Mouse (Mus musculus): ENCODE measurements around the gene Tmem263. TPM values are rescaled to one million over a fixed set of nuclear protein-coding genes. Genes with fewer than 3 reads are reported as not detected.

Tmem263 gene
- 45.5 and 45.8 TPM in 2 replicates for polyA plus RNA-seq (2014; fragmentation: Nextera tagmentation; extraction: Ambion mirVana)

- ATAC-seq (replicated peaks; ENCODE audit: low FRiP score) = peak; percentile 93
- H3K9me3 ChIP-seq (ENCODE audit: control insufficient read depth, low read length) = no peaks in the 10 kb centered on the region
- peak within 1 kb of the TSS; percentile 94 for H3K9ac ChIP-seq (ENCODE audit: low read depth, low read length)
- H3K4me1 ChIP-seq (replicated peaks; ENCODE audit: control insufficient read depth, insufficient read depth, low read length) = peaks cover 10% of the 10 kb centered on the region
- no peaks in the 10 kb centered on the region for H3K36me3 ChIP-seq (ENCODE audit: control insufficient read depth, insufficient read depth, low read length)
- H3K27ac ChIP-seq (ENCODE audit: low read depth, low read length) = peak within 1 kb of the TSS; percentile 94
- under 1% methylated on average over 72 of the region's 96 CpGs for WGBS
- H3K4me3 ChIP-seq (ENCODE audit: low read depth, low read length) = peak within 1 kb of the TSS; percentile 88
- DNase-seq (ENCODE audit: low spot score) = peak; percentile 92
- H3K4me2 ChIP-seq = peak within 1 kb of the TSS; percentile 90
- no peaks in the 10 kb centered on the region for H3K27me3 ChIP-seq (replicated peaks; ENCODE audit: control insufficient read depth, insufficient read depth, low read length)
Measured at GRCm38 (mm10) chr10:85102247-85103084, at the start of gene Tmem263, which contains the start of gene Fhl4. Gene Tmem263 (plus strand): TSS chr10:85102627. Gene Fhl4 (minus strand): TSS chr10:85102495.

- DNase-seq (ENCODE audit: low spot score) (no peak), ATAC-seq (replicated peaks; ENCODE audit: low FRiP score) (no peak)
- no peaks in the 10 kb centered on the region for H3K27me3 ChIP-seq (replicated peaks; ENCODE audit: control insufficient read depth, insufficient read depth, low read length)
- H3K9me3 ChIP-seq (ENCODE audit: control insufficient read depth, low read length) = no peaks in the 10 kb centered on the region
- H3K4me1 ChIP-seq (replicated peaks; ENCODE audit: control insufficient read depth, insufficient read depth, low read length) = no peaks in the 10 kb centered on the region
- no peak overlapping the region for H3K27ac ChIP-seq (ENCODE audit: low read depth, low read length)
- H3K4me3 ChIP-seq (ENCODE audit: low read depth, low read length) = no peak overlapping the region
- H3K9ac ChIP-seq (ENCODE audit: low read depth, low read length) = no peak overlapping the region
- no peaks in the 10 kb centered on the region for H3K36me3 ChIP-seq (ENCODE audit: control insufficient read depth, insufficient read depth, low read length)
- no peak overlapping the region for H3K4me2 ChIP-seq
- WGBS = 80% methylated on average over 2 of the region's 2 CpGs
Measured at GRCm38 (mm10) chr10:85054876-85055275, 47.6 kb upstream of the Tmem263 start.

GRCm38 (mm10) chr10:85071605-85072152, 30.7 kb upstream of the Tmem263 start:
- 61% methylated on average over 4 of the region's 4 CpGs for WGBS
- ATAC-seq (replicated peaks; ENCODE audit: low FRiP score) (no peak), DNase-seq (ENCODE audit: low spot score) (no peak)
- Histone ChIP-seq H3K27ac (ENCODE audit: low read depth, low read length) (no peak overlapping the region), H3K4me1 (replicated peaks; ENCODE audit: control insufficient read depth, insufficient read depth, low read length) (no peaks in the 10 kb centered on the region), H3K9ac (ENCODE audit: low read depth, low read length) (no peak overlapping the region), H3K27me3 (replicated peaks; ENCODE audit: control insufficient read depth, insufficient read depth, low read length) (no peaks in the 10 kb centered on the region), H3K36me3 (ENCODE audit: control insufficient read depth, insufficient read depth, low read length) (no peaks in the 10 kb centered on the region), H3K9me3 (ENCODE audit: control insufficient read depth, low read length) (no peaks in the 10 kb centered on the region), H3K4me3 (ENCODE audit: low read depth, low read length) (no peak overlapping the region), H3K4me2 (no peak overlapping the region)

- Histone ChIP-seq H3K27me3 (replicated peaks; ENCODE audit: control insufficient read depth, insufficient read depth, low read length) (no peaks in the 10 kb centered on the region), H3K9ac (ENCODE audit: low read depth, low read length) (peak overlapping the region; percentile 94), H3K36me3 (ENCODE audit: control insufficient read depth, insufficient read depth, low read length) (no peaks in the 10 kb centered on the region), H3K4me1 (replicated peaks; ENCODE audit: control insufficient read depth, insufficient read depth, low read length) (peaks cover 10% of the 10 kb centered on the region), H3K4me3 (ENCODE audit: low read depth, low read length) (peak overlapping the region; percentile 88), H3K9me3 (ENCODE audit: control insufficient read depth, low read length) (no peaks in the 10 kb centered on the region), H3K4me2 (peak overlapping the region; percentile 90), H3K27ac (ENCODE audit: low read depth, low read length) (peak overlapping the region; percentile 94)
- peak; percentile 44 for ATAC-seq (replicated peaks; ENCODE audit: low FRiP score)
- WGBS = 0% methylated on average over 10 of the region's 10 CpGs
- DNase-seq (ENCODE audit: low spot score) = no peak
Measured at GRCm38 (mm10) chr10:85101841-85102240, 586 bp upstream of the Tmem263 start.

- Histone ChIP-seq H3K9me3 (ENCODE audit: control insufficient read depth, low read length) (no peaks in the 10 kb centered on the region), H3K36me3 (ENCODE audit: control insufficient read depth, insufficient read depth, low read length) (no peaks in the 10 kb centered on the region), H3K27me3 (replicated peaks; ENCODE audit: control insufficient read depth, insufficient read depth, low read length) (no peaks in the 10 kb centered on the region), H3K9ac (ENCODE audit: low read depth, low read length) (peak overlapping the region; percentile 94), H3K4me1 (replicated peaks; ENCODE audit: control insufficient read depth, insufficient read depth, low read length) (peaks cover 10% of the 10 kb centered on the region), H3K4me3 (ENCODE audit: low read depth, low read length) (peak overlapping the region; percentile 88), H3K27ac (ENCODE audit: low read depth, low read length) (peak overlapping the region; percentile 74), H3K4me2 (peak overlapping the region; percentile 90)
- peak; percentile 62 for DNase-seq (ENCODE audit: low spot score)
- peak; percentile 32 for ATAC-seq (replicated peaks; ENCODE audit: low FRiP score)
- under 1% methylated on average over 34 of the region's 34 CpGs for WGBS
Measured at GRCm38 (mm10) chr10:85103085-85103885, 858 bp downstream of the Tmem263 start.

- Histone ChIP-seq H3K4me3 (ENCODE audit: low read depth, low read length) (no peak overlapping the region), H3K36me3 (ENCODE audit: control insufficient read depth, insufficient read depth, low read length) (peaks cover 7% of the 10 kb centered on the region; the same call in 1 of the 2 replicates), H3K4me1 (replicated peaks; ENCODE audit: control insufficient read depth, insufficient read depth, low read length) (no peaks in the 10 kb centered on the region), H3K9me3 (ENCODE audit: control insufficient read depth, low read length) (no peaks in the 10 kb centered on the region), H3K27ac (ENCODE audit: low read depth, low read length) (no peak overlapping the region), H3K27me3 (replicated peaks; ENCODE audit: control insufficient read depth, insufficient read depth, low read length) (no peaks in the 10 kb centered on the region), H3K4me2 (no peak overlapping the region), H3K9ac (ENCODE audit: low read depth, low read length) (no peak overlapping the region)
- ATAC-seq (replicated peaks; ENCODE audit: low FRiP score) (no peak), DNase-seq (ENCODE audit: low spot score) (no peak)
- WGBS = 82% methylated on average over 4 of the region's 4 CpGs
Measured at GRCm38 (mm10) chr10:85114409-85114808, 12.0 kb downstream of the Tmem263 start.

- ATAC-seq (replicated peaks; ENCODE audit: low FRiP score) = no peak
- no peak overlapping the region for H3K27ac ChIP-seq (ENCODE audit: low read depth, low read length)
- DNase-seq (ENCODE audit: low spot score) = no peak
- H3K4me2 ChIP-seq = no peak overlapping the region
- H3K9ac ChIP-seq (ENCODE audit: low read depth, low read length) = no peak overlapping the region
- no peak overlapping the region for H3K4me3 ChIP-seq (ENCODE audit: low read depth, low read length)
- no peaks in the 10 kb centered on the region for H3K27me3 ChIP-seq (replicated peaks; ENCODE audit: control insufficient read depth, insufficient read depth, low read length)
- WGBS = 88% methylated on average over 13 of the region's 13 CpGs
- H3K9me3 ChIP-seq (ENCODE audit: control insufficient read depth, low read length) = no peaks in the 10 kb centered on the region
- H3K36me3 ChIP-seq (ENCODE audit: control insufficient read depth, insufficient read depth, low read length) = peaks cover 4% of the 10 kb centered on the region; the same call in 1 of the 2 replicates
- peaks cover 3% of the 10 kb centered on the region; the same call in 1 of the 2 replicates for H3K4me1 ChIP-seq (replicated peaks; ENCODE audit: control insufficient read depth, insufficient read depth, low read length)
Measured at GRCm38 (mm10) chr10:85125184-85125583, 22.8 kb downstream of the Tmem263 start.
